Mouse (Mus musculus) CH12.LX (cell line): ENCODE measurements around the gene Pth1r. TPM values are rescaled to one million over a fixed set of nuclear protein-coding genes. Genes with fewer than 3 reads are reported as not detected.

Source experiments
- DNase-seq: peaks from one replicate; pipeline ENCODE4 v3.0.0-alpha.2; 2013; ENCODE audit errors: extremely low read depth
- H3K27ac ChIP-seq: 2 replicates; pipeline ENCODE4 v1.5.1; 2012; ENCODE audit warnings: low read depth, mild to moderate bottlenecking, control low read depth, moderate library complexity; ENCODE audit not compliant: insufficient read depth
- H3K27me3 ChIP-seq: replicated peaks from 2 replicates; pipeline ENCODE3; 2012; ENCODE audit warnings: inconsistent platforms
- H3K36me3 ChIP-seq, 2 experiments: replicated peaks in 1 of 2; 2 replicates each; pipeline versions ENCODE3 to v1.6.1; 2012; ENCODE audit warnings: inconsistent platforms in 1 of 2, low read length in 1 of 2, mild to moderate bottlenecking in 1 of 2, mixed read lengths in 1 of 2, moderate library complexity in 1 of 2; ENCODE audit not compliant: control insufficient read depth in 1 of 2, insufficient read depth in 1 of 2
- H3K4me1 ChIP-seq, 2 experiments: 2 replicates each; pipeline ENCODE4 v1.6.1; 2012; ENCODE audit warnings: inconsistent platforms in 1 of 2, moderate library complexity in 1 of 2; ENCODE audit not compliant: insufficient read depth in 2 of 2, control insufficient read depth in 1 of 2
- H3K4me2 ChIP-seq: 2 replicates; pipeline ENCODE4 v1.6.1; 2012; ENCODE audit warnings: low read depth, mild to moderate bottlenecking, control low read depth; ENCODE audit not compliant: poor library complexity, insufficient read depth, severe bottlenecking
- H3K4me3 ChIP-seq, 3 experiments: fragments of 150-350 bp in 1 of 3; sonication (generic) in 1 of 3; replicated peaks in 1 of 3; 2 replicates each; pipeline versions ENCODE3 to v1.5.1; 2011 to 2012; ENCODE audit warnings: low read depth in 2 of 3, low read length in 2 of 3, mild to moderate bottlenecking in 2 of 3, moderate library complexity in 2 of 3, control low read depth in 1 of 3, improper control_type of control experiment in 1 of 3, inconsistent platforms in 1 of 3, mixed read lengths in 1 of 3; ENCODE audit not compliant: poor library complexity in 1 of 3
- H3K79me2 ChIP-seq: replicated peaks from 2 replicates; pipeline ENCODE4 v1.6.1; 2012; ENCODE audit warnings: mild to moderate bottlenecking, moderate library complexity; ENCODE audit not compliant: control insufficient read depth, poor library complexity, insufficient read depth, severe bottlenecking; ENCODE audit errors: extremely low read depth
- H3K9ac ChIP-seq: 2 replicates; pipeline ENCODE4 v1.6.1; 2012; ENCODE audit warnings: low read depth, mild to moderate bottlenecking, control low read depth, moderate library complexity; ENCODE audit not compliant: insufficient read depth
- H3K9me3 ChIP-seq: replicated peaks from 2 replicates; pipeline ENCODE3; 2012; ENCODE audit warnings: low read length, inconsistent platforms, mixed read lengths
- BHLHE40 ChIP-seq: IDR thresholded peaks from 2 replicates; pipeline ENCODE4 v1.6.1; 2011; ENCODE audit warnings: mild to moderate bottlenecking, low read depth, low read length, improper control_type of control experiment
- CHD1 ChIP-seq: IDR thresholded peaks from 2 replicates; pipeline ENCODE4 v1.6.1; 2012; ENCODE audit warnings: low read depth, low read length, improper control_type of control experiment, inconsistent platforms
- CHD2 ChIP-seq: IDR thresholded peaks from 2 replicates; pipeline ENCODE4 v1.6.1; 2011; ENCODE audit warnings: low read length, improper control_type of control experiment
- E2F4 ChIP-seq: IDR thresholded peaks from 2 replicates; pipeline ENCODE4 v1.6.1; 2011; ENCODE audit warnings: low read depth, low read length, improper control_type of control experiment; ENCODE audit not compliant: insufficient replicate concordance
- ETS1 ChIP-seq: conservative IDR thresholded peaks from 2 replicates; pipeline ENCODE4 v1.6.1; 2012; ENCODE audit warnings: low read depth, mild to moderate bottlenecking, inconsistent platforms, low read length, improper control_type of control experiment, moderate library complexity
- HCFC1 ChIP-seq: IDR thresholded peaks from 2 replicates; pipeline ENCODE4 v1.6.1; 2012; ENCODE audit warnings: low read depth, mild to moderate bottlenecking, inconsistent platforms, low read length, improper control_type of control experiment
- MAZ ChIP-seq: IDR thresholded peaks from 2 replicates; pipeline ENCODE4 v1.6.1; 2012; ENCODE audit warnings: low read depth, mild to moderate bottlenecking, inconsistent platforms, low read length, improper control_type of control experiment, moderate library complexity
- MXI1 ChIP-seq: IDR thresholded peaks from 2 replicates; pipeline ENCODE4 v1.6.1; 2011; ENCODE audit warnings: mild to moderate bottlenecking, low read depth, low read length, improper control_type of control experiment
- NRF1 ChIP-seq: IDR thresholded peaks from 2 replicates; pipeline ENCODE4 v1.6.1; 2014; ENCODE audit warnings: low read depth, mild to moderate bottlenecking, inconsistent platforms, low read length, improper control_type of control experiment, moderate library complexity
- PAX5 ChIP-seq: IDR thresholded peaks from 2 replicates; pipeline ENCODE4 v1.6.1; 2012; ENCODE audit warnings: low read length, inconsistent platforms, mixed read lengths
- POLR2A ChIP-seq: IDR thresholded peaks from 2 replicates; pipeline ENCODE4 v1.6.1; 2011; ENCODE audit warnings: low read depth, mild to moderate bottlenecking, improper control_type of control experiment, low read length
- TBP ChIP-seq: conservative IDR thresholded peaks from 2 replicates; pipeline ENCODE4 v1.6.1; 2011; ENCODE audit warnings: low read depth, low read length, improper control_type of control experiment
- USF2 ChIP-seq: conservative IDR thresholded peaks from 2 replicates; pipeline ENCODE4 v1.6.1; 2011; ENCODE audit warnings: low read depth, low read length, improper control_type of control experiment
- ZC3H11A ChIP-seq: IDR thresholded peaks from 2 replicates; pipeline ENCODE4 v1.6.1; 2012; ENCODE audit warnings: low read depth, mild to moderate bottlenecking, inconsistent platforms, low read length, improper control_type of control experiment
- ZKSCAN1 ChIP-seq: IDR thresholded peaks from 2 replicates; pipeline ENCODE4 v1.6.1; 2012; ENCODE audit warnings: low read depth, inconsistent platforms, low read length, improper control_type of control experiment, borderline replicate concordance
- ZMIZ1 ChIP-seq: IDR thresholded peaks from 2 replicates; pipeline ENCODE4 v1.6.1; 2012; ENCODE audit warnings: low read depth, mild to moderate bottlenecking, inconsistent platforms, low read length, improper control_type of control experiment
- dilution Hi-C: fragments of 300-500 bp; cut with MboI; formaldehyde crosslinking; loops from 2 replicates; pipeline ENCODE4 v1.14.3; 2020; ENCODE audit warnings: low sequenced_read_pairs; ENCODE audit not compliant: extremely low pct_unique_long_range_greater_than_20kb, extremely low pct_ligation_motif_present
- in situ Hi-C: fragments of 300-500 bp; cut with MboI; formaldehyde crosslinking; loops from 3 replicates; pipeline ENCODE4 v1.14.3; 2019; ENCODE audit warnings: low sequenced_read_pairs, low pct_ligation_motif_present, low pct_unique_long_range_greater_than_20kb, mixed read lengths
- polyA plus RNA-seq: library from polyadenylated mRNA; unstranded; fragments of >175 nt; gene quantifications from 2 replicates; pipeline ENCODE4 v1.2.1, GENCODE M21; 2012; ENCODE audit warnings: low read depth; ENCODE audit not compliant: insufficient read length
- total RNA-seq, 2 experiments: library from RNA; depleted of rRNA; stranded (reverse); fragments of 300-350 nt in 1 of 2; fragments of >200 nt in 1 of 2; gene quantifications; 2 replicates each; pipeline ENCODE4 v1.2.3; 2012 to 2014

The Pth1r gene
- total and polyA plus RNA-seq, 3 experiments = 0.10 to 0.76 TPM; not detected in 1

- dilution Hi-C loops = no loop called here
These were observed 27.0 kb downstream of the Pth1r start for GRCm38 (mm10) chr9:110719977-110720376.

DNA sequence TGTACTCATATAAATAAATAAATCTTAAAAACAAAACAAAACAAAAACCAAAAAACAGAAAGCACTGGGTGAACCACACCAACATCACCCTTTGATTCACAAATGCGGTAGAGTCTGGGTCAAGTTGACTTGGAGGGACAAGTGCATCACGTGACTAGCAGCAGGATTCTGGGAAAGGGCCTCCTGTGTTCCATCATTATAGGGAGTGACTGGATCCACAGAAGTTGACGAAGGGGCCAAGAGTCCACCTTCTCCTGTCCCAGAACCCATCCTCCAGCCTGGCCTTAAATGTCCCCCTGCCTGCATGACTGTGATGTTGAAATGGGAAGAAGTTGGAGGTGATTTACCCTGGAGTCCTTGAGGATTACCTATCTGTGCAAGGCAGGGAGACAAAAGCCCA is 28.1 kb downstream of the Pth1r start:
- no peak for DNase-seq
- Histone ChIP-seq H3K27ac (no peak overlapping the region), H3K79me2 (no peaks in the 10 kb centered on the region), H3K9ac (no peak overlapping the region), H3K36me3 (peaks cover 14 to 51% of the 10 kb centered on the region in 2 experiments), H3K9me3 (no peaks in the 10 kb centered on the region), H3K4me2 (no peak overlapping the region), H3K27me3 (no peaks in the 10 kb centered on the region), H3K4me1 (0 out of 4 replicates have a peak, but pooled peaks cover 0 to 4% of the 10 kb centered on the region in 2 experiments), H3K4me3 (no peak overlapping the region)
- TF ChIP-seq ZKSCAN1 = no peak
- TF ChIP-seq ZC3H11A = no peak
- no peak for TF ChIP-seq PAX5
- TF ChIP-seq MXI1 = no peak
- no peak for TF ChIP-seq ETS1
- no peak for TF ChIP-seq POLR2A
- TF ChIP-seq E2F4 = no peak
- TF ChIP-seq TBP = no peak
- TF ChIP-seq HCFC1 = no peak
- no peak for TF ChIP-seq CHD1
- TF ChIP-seq USF2 = no peak
- no peak for TF ChIP-seq NRF1
- no peak for TF ChIP-seq BHLHE40
- no peak for TF ChIP-seq MAZ
- no peak for TF ChIP-seq CHD2
- no peak for TF ChIP-seq ZMIZ1
- dilution Hi-C loops (no loop called here), in situ Hi-C loops (no loop called here)

More at GRCm38 (mm10) chr9:110719977-110720376, 27.0 kb downstream of the Pth1r start:
- no peaks in the 10 kb centered on the region for H3K79me2 ChIP-seq
- no peak overlapping the region for H3K4me2 ChIP-seq
- no peaks in the 10 kb centered on the region for H3K9me3 ChIP-seq
- peaks cover 7 to 40% of the 10 kb centered on the region in 2 experiments for H3K36me3 ChIP-seq
- 0 out of 4 replicates have a peak, but pooled peaks cover 0 to 4% of the 10 kb centered on the region in 2 experiments for H3K4me1 ChIP-seq
- H3K27ac ChIP-seq = no peak overlapping the region
- H3K4me3 ChIP-seq = no peak overlapping the region
- H3K27me3 ChIP-seq = no peaks in the 10 kb centered on the region
- no peak for DNase-seq
- in situ Hi-C loops = loop anchor here (5.0 kb wide), 1 partner anchor 37 kb away; no protein-coding TSS in a partner anchor
- H3K9ac ChIP-seq = no peak overlapping the region
- no peak for TF ChIP-seq BHLHE40
